Mouse (Mus musculus): ENCODE measurements at regions not wholly inside any gene's neighbourhood (a gene's known extent, or its start where the extent isn't known, plus 50 kb on each side); places are given as distances from the start of the nearest gene placed in this dataset.
A peak's percentile ranks its signal among the peaks of the same experiment; 100 is the strongest.

GRCm38 (mm10) chr2:101370991-101371736 is 253.4 kb upstream of the Rag2 start:
- H3K9me3 ChIP-seq (ENCODE audit: low read length) = no peaks in the 10 kb centered on the region
- H3K4me2 ChIP-seq (replicated peaks; ENCODE audit: low read depth, low read length) = no peak overlapping the region
- no peak overlapping the region for H3K9ac ChIP-seq (replicated peaks; ENCODE audit: low read depth)
- no peak overlapping the region for H3K27ac ChIP-seq (ENCODE audit: low read length)
- 80% methylated on average over 6 of the region's 6 CpGs for WGBS
- H3K4me1 ChIP-seq (ENCODE audit: insufficient read depth, low read depth, low read length) = no peaks in the 10 kb centered on the region
- TF ChIP-seq CTCF (IDR thresholded peaks at IDR 0.05) (no peak), EP300 (IDR thresholded peaks at IDR 0.05) (no peak)
- H3K36me3 ChIP-seq (ENCODE audit: insufficient read depth, low read length) = no peaks in the 10 kb centered on the region
- H3K27me3 ChIP-seq (replicated peaks; ENCODE audit: insufficient read depth, low read length) = no peaks in the 10 kb centered on the region
- no peak for DNase-seq (ENCODE audit: low spot score)
- ATAC-seq = no peak
- no peak overlapping the region for H3K4me3 ChIP-seq (ENCODE audit: low read depth, low read length)

GRCm38 (mm10) chr2:101371834-101372493 is 252.6 kb upstream of the Rag2 start:
- DNase-seq (ENCODE audit: low spot score) (no peak), ATAC-seq (no peak)
- no peak overlapping the region for H3K4me3 ChIP-seq (ENCODE audit: low read depth, low read length)
- 81% methylated on average over 7 of the region's 7 CpGs for WGBS
- H3K4me1 ChIP-seq (ENCODE audit: insufficient read depth, low read depth, low read length) = no peaks in the 10 kb centered on the region
- no peaks in the 10 kb centered on the region for H3K9me3 ChIP-seq (ENCODE audit: low read length)
- no peak overlapping the region for H3K27ac ChIP-seq (ENCODE audit: low read length)
- H3K36me3 ChIP-seq (ENCODE audit: insufficient read depth, low read length) = no peaks in the 10 kb centered on the region
- H3K4me2 ChIP-seq (replicated peaks; ENCODE audit: low read depth, low read length) = no peak overlapping the region
- TF ChIP-seq CTCF (IDR thresholded peaks at IDR 0.05) (no peak), EP300 (IDR thresholded peaks at IDR 0.05) (no peak)
- H3K9ac ChIP-seq (replicated peaks; ENCODE audit: low read depth) = no peak overlapping the region
- H3K27me3 ChIP-seq (replicated peaks; ENCODE audit: insufficient read depth, low read length) = no peaks in the 10 kb centered on the region

GRCm38 (mm10) chr2:101380595-101380994 is 243.9 kb upstream of the Rag2 start:
- TF ChIP-seq EP300 (IDR thresholded peaks at IDR 0.05) (no peak), CTCF (IDR thresholded peaks at IDR 0.05) (no peak)
- Histone ChIP-seq H3K9me3 (ENCODE audit: low read length) (no peaks in the 10 kb centered on the region), H3K27me3 (replicated peaks; ENCODE audit: insufficient read depth, low read length) (no peaks in the 10 kb centered on the region), H3K9ac (replicated peaks; ENCODE audit: low read depth) (no peak overlapping the region), H3K4me3 (ENCODE audit: low read depth, low read length) (no peak overlapping the region), H3K4me2 (replicated peaks; ENCODE audit: low read depth, low read length) (no peak overlapping the region), H3K27ac (ENCODE audit: low read length) (no peak overlapping the region), H3K36me3 (ENCODE audit: insufficient read depth, low read length) (no peaks in the 10 kb centered on the region), H3K4me1 (ENCODE audit: insufficient read depth, low read depth, low read length) (no peaks in the 10 kb centered on the region)
- DNase-seq (ENCODE audit: low spot score) = no peak
- no peak for ATAC-seq
- 74% methylated on average over 6 of the region's 6 CpGs for WGBS

GRCm38 (mm10) chr2:101415002-101415401 is 209.5 kb upstream of the Rag2 start:
- H3K36me3 ChIP-seq (ENCODE audit: insufficient read depth, low read length) = no peaks in the 10 kb centered on the region
- no peaks in the 10 kb centered on the region for H3K9me3 ChIP-seq (ENCODE audit: low read length)
- no peak overlapping the region for H3K27ac ChIP-seq (ENCODE audit: low read length)
- no peak overlapping the region for H3K4me2 ChIP-seq (replicated peaks; ENCODE audit: low read depth, low read length)
- no peak overlapping the region for H3K9ac ChIP-seq (replicated peaks; ENCODE audit: low read depth)
- TF ChIP-seq EP300 (IDR thresholded peaks at IDR 0.05) (no peak), CTCF (IDR thresholded peaks at IDR 0.05) (no peak)
- no peak overlapping the region for H3K4me3 ChIP-seq (ENCODE audit: low read depth, low read length)
- WGBS = 76% methylated on average over 1 of the region's 1 CpGs
- no peak for ATAC-seq
- no peak for DNase-seq (ENCODE audit: low spot score)
- no peaks in the 10 kb centered on the region for H3K4me1 ChIP-seq (ENCODE audit: insufficient read depth, low read depth, low read length)
- H3K27me3 ChIP-seq (replicated peaks; ENCODE audit: insufficient read depth, low read length) = no peaks in the 10 kb centered on the region

GRCm38 (mm10) chr2:101416702-101417101 is 207.8 kb upstream of the Rag2 start:
- H3K27me3 ChIP-seq (replicated peaks; ENCODE audit: insufficient read depth, low read length) = no peaks in the 10 kb centered on the region
- peak; percentile 54 for DNase-seq (ENCODE audit: low spot score)
- no peak overlapping the region for H3K4me2 ChIP-seq (replicated peaks; ENCODE audit: low read depth, low read length)
- H3K4me3 ChIP-seq (ENCODE audit: low read depth, low read length) = no peak overlapping the region
- 48% methylated on average over 3 of the region's 3 CpGs for WGBS
- H3K27ac ChIP-seq (ENCODE audit: low read length) = peak overlapping the region; percentile 23; the same call in 1 of the 2 replicates
- TF ChIP-seq CTCF (IDR thresholded peaks at IDR 0.05) (no peak), EP300 (IDR thresholded peaks at IDR 0.05) (no peak)
- no peaks in the 10 kb centered on the region for H3K36me3 ChIP-seq (ENCODE audit: insufficient read depth, low read length)
- no peaks in the 10 kb centered on the region for H3K9me3 ChIP-seq (ENCODE audit: low read length)
- peak; percentile 67 for ATAC-seq
- H3K4me1 ChIP-seq (ENCODE audit: insufficient read depth, low read depth, low read length) = no peaks in the 10 kb centered on the region
- no peak overlapping the region for H3K9ac ChIP-seq (replicated peaks; ENCODE audit: low read depth)

GRCm38 (mm10) chr2:101433141-101433895 is 191.2 kb upstream of the Rag2 start:
- ATAC-seq = no peak
- WGBS = 63% methylated on average over 8 of the region's 8 CpGs
- TF ChIP-seq EP300 (IDR thresholded peaks at IDR 0.05) = no peak
- TF ChIP-seq CTCF (IDR thresholded peaks at IDR 0.05) = no peak

More at GRCm38 (mm10) chr2:101433141-101433895, 191.2 kb upstream of the Rag2 start:
- H3K27ac ChIP-seq (ENCODE audit: low read length) = no peak overlapping the region
- H3K4me3 ChIP-seq (ENCODE audit: low read depth, low read length) = no peak overlapping the region
- no peak overlapping the region for H3K4me2 ChIP-seq (replicated peaks; ENCODE audit: low read depth, low read length)
- no peaks in the 10 kb centered on the region for H3K9me3 ChIP-seq (ENCODE audit: low read length)
- H3K9ac ChIP-seq (replicated peaks; ENCODE audit: low read depth) = no peak overlapping the region
- H3K36me3 ChIP-seq (ENCODE audit: insufficient read depth, low read length) = no peaks in the 10 kb centered on the region
- no peaks in the 10 kb centered on the region for H3K4me1 ChIP-seq (ENCODE audit: insufficient read depth, low read depth, low read length)
- no peaks in the 10 kb centered on the region for H3K27me3 ChIP-seq (replicated peaks; ENCODE audit: insufficient read depth, low read length)
- no peak for DNase-seq (ENCODE audit: low spot score)
